Mouse (Mus musculus) left cerebral cortex, adult 2 months (tissue): ENCODE data around the gene Pak7. TPM values are rescaled to one million over a fixed set of nuclear protein-coding genes. Genes with fewer than 3 reads are reported as not detected.
A peak's percentile ranks its signal among the peaks of the same experiment; 100 is the strongest.

Experiments used
- DNase-seq, 2 experiments: peaks; one replicate each; pipeline ENCODE4 v3.0.0; 2021 to 2022; ENCODE audit warnings: low spot score in 2 of 2, mixed read lengths in 1 of 2; ENCODE audit errors: extremely low spot score in 1 of 2
- H3K27ac ChIP-seq: fragments of 200-600 bp; 2 replicates; pipeline ENCODE4 v1.8.1; 2022
- H3K4me3 ChIP-seq: fragments of 200-600 bp; 2 replicates; pipeline ENCODE4 v1.8.1; 2022
- CTCF ChIP-seq: fragments of 200-600 bp; IDR thresholded peaks from 2 replicates; pipeline ENCODE4 v1.8.1; 2022; ENCODE audit warnings: antibody characterized with exemption, mild to moderate bottlenecking, moderate library complexity
- intact Hi-C: fragments of 180-260 bp; cut with DNase I; formaldehyde crosslinking; loops from one replicate; pipeline ENCODE4 v1.15.1; 2025
- total RNA-seq, 2 experiments: library from RNA; stranded (reverse); gene quantifications; 2 replicates each; pipeline ENCODE4 v1.2.3; 2021

Gene Pak7
- total RNA-seq, 2 experiments from 2014 or later = 46.1 to 47.8 TPM

GRCm38 (mm10) chr2:136149530-136149929 is 238.2 kb downstream of the Pak7 start:
- peak; percentile 56 for TF ChIP-seq CTCF
- Histone ChIP-seq H3K27ac (no peak overlapping the region), H3K4me3 (no peak overlapping the region)
- intact Hi-C loops = loop anchor here (1.0 to 5.0 kb wide), 6 partner anchors 238 to 1793 kb away; partner anchors contain the start of gene Pak7
- no peak for DNase-seq

- Histone ChIP-seq H3K27ac (no peak overlapping the region), H3K4me3 (no peak overlapping the region)
- intact Hi-C loops = loop anchor here (1.0 to 5.0 kb wide), 6 partner anchors 238 to 1793 kb away; partner anchors contain the start of gene Pak7
- DNase-seq = peak; percentile 77 to 88
- peak; percentile 92 for TF ChIP-seq CTCF
Observed at GRCm38 (mm10) chr2:136148999-136149398, 238.8 kb downstream of the Pak7 start.

GRCm38 (mm10) chr2:136140807-136141206 is 247.0 kb downstream of the Pak7 start:
- no peak for TF ChIP-seq CTCF
- DNase-seq = no peak
- H3K4me3 ChIP-seq = no peak overlapping the region
- H3K27ac ChIP-seq = no peak overlapping the region
- intact Hi-C loops = no loop called here

GRCm38 (mm10) chr2:136139159-136140069 is 248.4 kb downstream of the Pak7 start:
- peak; percentile 53 for TF ChIP-seq CTCF
- peak; percentile 50 for DNase-seq
- no peak overlapping the region for H3K27ac ChIP-seq
- no peak overlapping the region for H3K4me3 ChIP-seq
- intact Hi-C loops = loop anchor here (1.0 to 2.0 kb wide), 2 partner anchors 137 to 172 kb away; no protein-coding TSS in a partner anchor

GRCm38 (mm10) chr2:136138451-136138850 is 249.3 kb downstream of the Pak7 start:
- no peak for TF ChIP-seq CTCF
- Histone ChIP-seq H3K4me3 (no peak overlapping the region), H3K27ac (no peak overlapping the region)
- intact Hi-C loops = loop anchor here (2.0 kb wide), 1 partner anchor 136 kb away; no protein-coding TSS in a partner anchor
- DNase-seq = no peak

- H3K27ac ChIP-seq = no peak overlapping the region
- no peak for TF ChIP-seq CTCF
- no peak for DNase-seq
- no peak overlapping the region for H3K4me3 ChIP-seq
- intact Hi-C loops = no loop called here
Observed at GRCm38 (mm10) chr2:136121867-136122266, 265.9 kb downstream of the Pak7 start.

GRCm38 (mm10) chr2:136118006-136118405 is 269.8 kb downstream of the Pak7 start:
- intact Hi-C loops = loop anchor here (10.0 kb wide), 1 partner anchor 113 kb away; no protein-coding TSS in a partner anchor
- TF ChIP-seq CTCF = no peak
- no peak for DNase-seq
- Histone ChIP-seq H3K4me3 (no peak overlapping the region), H3K27ac (no peak overlapping the region)

GRCm38 (mm10) chr2:136113374-136113773 is 274.4 kb downstream of the Pak7 start:
- intact Hi-C loops = loop anchor here (10.0 kb wide), 1 partner anchor 109 kb away; no protein-coding TSS in a partner anchor

GRCm38 (mm10) chr2:136109038-136109363 is 278.8 kb downstream of the Pak7 start:
- DNase-seq = no peak
- peak overlapping the region; percentile 73 for H3K27ac ChIP-seq

More at GRCm38 (mm10) chr2:136113374-136113773, 274.4 kb downstream of the Pak7 start:
- TF ChIP-seq CTCF = no peak
- Histone ChIP-seq H3K27ac (peak overlapping the region; percentile 77), H3K4me3 (no peak overlapping the region)
- DNase-seq = no peak

GRCm38 (mm10) chr2:136108124-136109037 is 279.4 kb downstream of the Pak7 start:
- intact Hi-C loops = loop anchor here (2.0 kb wide), 1 partner anchor 50 kb away; no protein-coding TSS in a partner anchor
- no peak for DNase-seq
- peak; percentile 37; the same call in 1 of the 2 replicates for TF ChIP-seq CTCF
- H3K4me3 ChIP-seq = no peak overlapping the region
- peak overlapping the region; percentile 73 for H3K27ac ChIP-seq

More at GRCm38 (mm10) chr2:136109038-136109363, 278.8 kb downstream of the Pak7 start:
- intact Hi-C loops = loop anchor here (2.0 kb wide), 1 partner anchor 50 kb away; no protein-coding TSS in a partner anchor
- TF ChIP-seq CTCF = no peak
- H3K4me3 ChIP-seq = no peak overlapping the region

- Histone ChIP-seq H3K27ac (peak overlapping the region; percentile 76), H3K4me3 (no peak overlapping the region)
- intact Hi-C loops = no loop called here
- TF ChIP-seq CTCF = no peak
- no peak for DNase-seq
Observed at GRCm38 (mm10) chr2:136107597-136107996, 280.2 kb downstream of the Pak7 start.
